Mouse (Mus musculus) kidney, embryonic 16.5 days (tissue): ENCODE measurements at regions not wholly inside any gene's neighbourhood (a gene's known extent, or its start where the extent isn't known, plus 50 kb on each side); places are given as distances from the start of the nearest gene placed in this dataset.
A peak's percentile ranks its signal among the peaks of the same experiment; 100 is the strongest.

ENCODE experiments used
- ATAC-seq: fragments of 200-750 bp; cut with Nextera tagmentation; 2 replicates; pipeline ENCODE4 v1.8.0; 2017; ENCODE audit warnings: moderate TSS enrichment; ENCODE audit not compliant: low FRiP score, low TSS enrichment
- H3K27ac ChIP-seq: fragments of 300-500 bp; sonication (generic); 2 replicates; pipeline ENCODE4 v1.5.1; 2014; ENCODE audit warnings: low read length
- H3K27me3 ChIP-seq: fragments of 300-500 bp; sonication (generic); 2 replicates; pipeline ENCODE4 v1.6.1; 2014; ENCODE audit warnings: low read length, control low read depth, mixed read lengths; ENCODE audit not compliant: insufficient read depth
- H3K36me3 ChIP-seq: fragments of 300-500 bp; sonication (generic); 2 replicates; pipeline ENCODE4 v1.6.1; 2014; ENCODE audit warnings: low read length, control low read depth, mixed read lengths; ENCODE audit not compliant: insufficient read depth
- H3K4me1 ChIP-seq: fragments of 300-500 bp; sonication (generic); 2 replicates; pipeline ENCODE4 v1.6.1; 2014; ENCODE audit warnings: low read length, control low read depth, mixed read lengths; ENCODE audit not compliant: insufficient read depth
- H3K4me2 ChIP-seq: fragments of 300-500 bp; sonication (generic); replicated peaks from 2 replicates; pipeline ENCODE4 v1.6.1; 2014; ENCODE audit warnings: low read depth, low read length
- H3K4me3 ChIP-seq: fragments of 300-500 bp; sonication (generic); 2 replicates; pipeline ENCODE4 v1.5.1; 2014; ENCODE audit warnings: mild to moderate bottlenecking, low read length
- H3K9ac ChIP-seq: fragments of 300-500 bp; sonication (generic); replicated peaks from 2 replicates; pipeline ENCODE4 v1.6.1; 2014; ENCODE audit warnings: low read length
- H3K9me3 ChIP-seq: fragments of 300-500 bp; sonication (generic); 2 replicates; pipeline ENCODE4 v1.6.1; 2016; ENCODE audit warnings: low read length, control low read depth
- WGBS: fragments of 180-500 bp; shearing (Covaris S2); extraction: QIAGEN DNeasy Blood & Tissue Kit; methylation state at CpG from one replicate; pipeline ENCODE4 v1.1.7; 2014; 5-methylcytosine and 5-hydroxymethylcytosine counted together

- Histone ChIP-seq H3K4me2 (no peak overlapping the region), H3K4me3 (no peak overlapping the region), H3K27ac (no peak overlapping the region), H3K9ac (no peak overlapping the region), H3K27me3 (no peaks in the 10 kb centered on the region), H3K9me3 (no peaks in the 10 kb centered on the region), H3K36me3 (no peaks in the 10 kb centered on the region), H3K4me1 (0 out of 2 replicates have a peak, but pooled peaks cover 2% of the 10 kb centered on the region)
- 49% methylated on average over 4 of the region's 4 CpGs for WGBS
- ATAC-seq = peak; percentile 84
Measured at GRCm38 (mm10) chr12:7636417-7637175, 340.9 kb upstream of the Apob start.

- H3K27me3 ChIP-seq = no peaks in the 10 kb centered on the region
- H3K4me2 ChIP-seq = no peak overlapping the region
- 0 out of 2 replicates have a peak, but pooled peaks cover 2% of the 10 kb centered on the region for H3K4me1 ChIP-seq
- no peak overlapping the region for H3K4me3 ChIP-seq
- 39% methylated on average over 4 of the region's 4 CpGs for WGBS
- no peaks in the 10 kb centered on the region for H3K9me3 ChIP-seq
- H3K9ac ChIP-seq = no peak overlapping the region
- ATAC-seq = no peak
- no peak overlapping the region for H3K27ac ChIP-seq
- H3K36me3 ChIP-seq = no peaks in the 10 kb centered on the region
Measured at GRCm38 (mm10) chr12:7637629-7638028, 339.8 kb upstream of the Apob start.

GRCm38 (mm10) chr12:7650851-7651250, 326.6 kb upstream of the Apob start:
- 85% methylated on average over 3 of the region's 3 CpGs for WGBS

GRCm38 (mm10) chr12:7662027-7662426, 315.4 kb upstream of the Apob start:
- 57% methylated on average over 3 of the region's 3 CpGs for WGBS
- H3K4me3 ChIP-seq = no peak overlapping the region

More at GRCm38 (mm10) chr12:7650851-7651250, 326.6 kb upstream of the Apob start:
- Histone ChIP-seq H3K36me3 (no peaks in the 10 kb centered on the region), H3K9me3 (no peaks in the 10 kb centered on the region), H3K4me2 (no peak overlapping the region), H3K9ac (no peak overlapping the region), H3K4me3 (no peak overlapping the region), H3K4me1 (no peaks in the 10 kb centered on the region), H3K27me3 (no peaks in the 10 kb centered on the region), H3K27ac (no peak overlapping the region)
- no peak for ATAC-seq

GRCm38 (mm10) chr12:7670114-7670513, 307.3 kb upstream of the Apob start:
- H3K27ac ChIP-seq = no peak overlapping the region
- no peak overlapping the region for H3K4me3 ChIP-seq
- H3K27me3 ChIP-seq = no peaks in the 10 kb centered on the region
- no peaks in the 10 kb centered on the region for H3K4me1 ChIP-seq
- no peaks in the 10 kb centered on the region for H3K36me3 ChIP-seq
- H3K4me2 ChIP-seq = no peak overlapping the region
- ATAC-seq = no peak
- H3K9me3 ChIP-seq = no peaks in the 10 kb centered on the region
- WGBS = 44% methylated on average over 3 of the region's 3 CpGs
- H3K9ac ChIP-seq = no peak overlapping the region

More at GRCm38 (mm10) chr12:7662027-7662426, 315.4 kb upstream of the Apob start:
- no peak overlapping the region for H3K9ac ChIP-seq
- no peak overlapping the region for H3K4me2 ChIP-seq
- ATAC-seq = no peak
- H3K27me3 ChIP-seq = no peaks in the 10 kb centered on the region
- H3K9me3 ChIP-seq = no peaks in the 10 kb centered on the region
- no peaks in the 10 kb centered on the region for H3K36me3 ChIP-seq
- no peaks in the 10 kb centered on the region for H3K4me1 ChIP-seq
- H3K27ac ChIP-seq = no peak overlapping the region

GRCm38 (mm10) chr12:7670561-7670960, 306.9 kb upstream of the Apob start:
- no peak for ATAC-seq

GRCm38 (mm10) chr12:7691996-7692395, 285.5 kb upstream of the Apob start:
- 0 out of 2 replicates have a peak, but pooled peaks cover 3% of the 10 kb centered on the region for H3K4me1 ChIP-seq
- no peaks in the 10 kb centered on the region for H3K36me3 ChIP-seq
- H3K4me2 ChIP-seq = no peak overlapping the region
- H3K4me3 ChIP-seq = no peak overlapping the region
- 32% methylated on average over 7 of the region's 7 CpGs for WGBS
- ATAC-seq = no peak
- H3K9me3 ChIP-seq = no peaks in the 10 kb centered on the region
- H3K27me3 ChIP-seq = no peaks in the 10 kb centered on the region
- H3K27ac ChIP-seq = no peak overlapping the region
- H3K9ac ChIP-seq = no peak overlapping the region

More at GRCm38 (mm10) chr12:7670561-7670960, 306.9 kb upstream of the Apob start:
- H3K36me3 ChIP-seq = no peaks in the 10 kb centered on the region
- H3K4me1 ChIP-seq = no peaks in the 10 kb centered on the region
- no peak overlapping the region for H3K4me3 ChIP-seq
- WGBS = 28% methylated on average over 1 of the region's 1 CpGs
- H3K27ac ChIP-seq = no peak overlapping the region
- H3K9ac ChIP-seq = no peak overlapping the region
- H3K27me3 ChIP-seq = no peaks in the 10 kb centered on the region
- no peak overlapping the region for H3K4me2 ChIP-seq
- H3K9me3 ChIP-seq = no peaks in the 10 kb centered on the region

GRCm38 (mm10) chr12:7698324-7698944, 279.0 kb upstream of the Apob start:
- no peaks in the 10 kb centered on the region for H3K27me3 ChIP-seq
- H3K9ac ChIP-seq = no peak overlapping the region
- no peak for ATAC-seq
- no peaks in the 10 kb centered on the region for H3K36me3 ChIP-seq
- no peak overlapping the region for H3K27ac ChIP-seq
- H3K4me3 ChIP-seq = no peak overlapping the region
- no peaks in the 10 kb centered on the region for H3K9me3 ChIP-seq
- H3K4me1 ChIP-seq = no peaks in the 10 kb centered on the region
- H3K4me2 ChIP-seq = no peak overlapping the region
- 85% methylated on average over 8 of the region's 8 CpGs for WGBS

GRCm38 (mm10) chr12:7709102-7709501, 268.3 kb upstream of the Apob start:
- H3K4me1 ChIP-seq = no peaks in the 10 kb centered on the region
- no peaks in the 10 kb centered on the region for H3K27me3 ChIP-seq
- ATAC-seq = no peak
- H3K9me3 ChIP-seq = no peaks in the 10 kb centered on the region
- H3K9ac ChIP-seq = no peak overlapping the region
- no peaks in the 10 kb centered on the region for H3K36me3 ChIP-seq
- H3K4me3 ChIP-seq = no peak overlapping the region
- 55% methylated on average over 5 of the region's 5 CpGs for WGBS
- no peak overlapping the region for H3K4me2 ChIP-seq
- no peak overlapping the region for H3K27ac ChIP-seq

GRCm38 (mm10) chr12:7709872-7710271, 267.6 kb upstream of the Apob start:
- no peaks in the 10 kb centered on the region for H3K4me1 ChIP-seq
- H3K9me3 ChIP-seq = no peaks in the 10 kb centered on the region
- H3K4me2 ChIP-seq = no peak overlapping the region
- H3K4me3 ChIP-seq = no peak overlapping the region
- no peaks in the 10 kb centered on the region for H3K27me3 ChIP-seq
- H3K27ac ChIP-seq = no peak overlapping the region
- no peak overlapping the region for H3K9ac ChIP-seq
- ATAC-seq = no peak
- 76% methylated on average over 2 of the region's 2 CpGs for WGBS
- no peaks in the 10 kb centered on the region for H3K36me3 ChIP-seq
